Mouse (Mus musculus) spleen, postnatal 10 days (tissue): ENCODE data around the gene Selenok.

ENCODE experiments used
- DNase-seq, 2 experiments: peaks; one replicate each; pipeline ENCODE4 v3.0.0; 2021 to 2022; ENCODE audit warnings: low spot score in 2 of 2

Selenok gene

DNA sequence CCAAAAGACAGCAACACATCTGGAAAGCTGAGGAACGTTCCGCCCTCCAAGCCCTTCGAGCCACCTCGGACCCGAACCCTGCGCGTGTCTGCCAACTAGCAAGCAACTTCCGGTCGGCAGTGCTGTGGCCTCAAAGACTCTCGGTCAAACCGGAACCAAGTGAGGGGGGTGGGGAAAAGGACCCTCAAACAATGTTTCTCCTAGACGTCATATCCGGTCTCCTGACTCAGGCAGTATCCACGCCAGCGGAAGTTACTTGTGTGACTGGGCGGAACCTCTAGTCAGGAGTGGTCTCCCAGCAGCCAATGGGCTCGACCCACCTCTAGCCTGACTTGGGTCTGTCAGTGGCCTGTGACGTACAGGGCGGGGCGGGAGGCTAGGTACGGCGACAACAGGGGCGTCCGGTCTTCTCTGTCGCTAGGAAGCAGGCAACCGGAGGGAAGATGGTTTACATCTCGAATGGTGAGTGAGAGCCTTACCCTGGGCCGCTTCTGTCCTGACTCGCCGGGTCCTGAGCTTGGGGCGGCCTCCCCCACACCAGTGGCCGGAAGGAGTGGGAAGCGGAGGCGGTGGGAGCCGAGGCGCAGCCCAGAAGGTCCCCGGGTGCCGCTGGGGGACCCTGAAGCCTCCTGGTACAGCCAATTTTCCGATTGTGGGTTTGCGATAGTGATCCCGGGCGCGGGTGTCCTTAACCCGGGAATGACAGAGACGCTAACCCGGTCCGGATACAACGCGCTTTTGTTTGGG lies at the start of gene Selenok:
Gene Selenok (plus strand): TSS at position 234 of the 747 bp plus-strand sequence.
- peak; percentile 82 to 95 for DNase-seq

DNA sequence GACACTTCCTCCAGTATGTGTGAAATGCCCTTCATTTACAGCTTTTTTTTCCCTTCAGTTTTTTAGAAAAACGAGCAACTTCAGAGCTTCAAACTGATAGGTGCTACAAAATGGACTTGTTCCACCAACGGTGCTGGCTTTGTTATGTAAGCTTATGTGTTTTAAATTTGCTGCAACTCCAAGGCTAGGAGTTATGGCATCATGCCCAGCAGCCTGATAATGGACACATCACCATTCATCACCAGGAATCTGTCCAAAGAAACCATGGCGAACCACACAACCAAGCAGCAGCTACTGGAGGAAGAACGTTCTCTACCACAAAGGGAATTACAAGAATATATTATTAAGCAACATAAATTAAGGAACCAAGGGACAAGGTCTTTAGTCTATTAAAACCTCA lies 39.1 kb upstream of the Selenok start:
- no peak for DNase-seq

DNA sequence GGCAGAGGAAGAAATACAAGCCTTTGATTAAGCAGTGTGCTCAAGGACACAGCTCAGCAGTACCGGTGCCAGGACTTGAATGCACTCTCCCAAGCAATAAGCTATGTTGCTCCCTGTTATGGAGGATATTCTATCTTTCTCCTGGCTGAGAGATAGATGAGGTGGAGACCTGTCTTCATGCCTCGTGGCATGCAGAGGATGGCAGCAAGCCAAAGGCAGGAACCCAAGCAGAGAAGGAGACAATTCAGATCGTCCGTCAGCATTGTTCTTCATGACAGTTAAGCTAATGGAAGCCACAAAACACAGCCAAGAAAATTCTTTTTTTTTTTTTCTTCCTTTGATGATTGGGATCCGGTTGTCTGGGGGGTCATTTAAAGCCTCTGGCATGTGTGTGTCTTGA lies 32.6 kb upstream of the Selenok start:
- no peak for DNase-seq

DNA sequence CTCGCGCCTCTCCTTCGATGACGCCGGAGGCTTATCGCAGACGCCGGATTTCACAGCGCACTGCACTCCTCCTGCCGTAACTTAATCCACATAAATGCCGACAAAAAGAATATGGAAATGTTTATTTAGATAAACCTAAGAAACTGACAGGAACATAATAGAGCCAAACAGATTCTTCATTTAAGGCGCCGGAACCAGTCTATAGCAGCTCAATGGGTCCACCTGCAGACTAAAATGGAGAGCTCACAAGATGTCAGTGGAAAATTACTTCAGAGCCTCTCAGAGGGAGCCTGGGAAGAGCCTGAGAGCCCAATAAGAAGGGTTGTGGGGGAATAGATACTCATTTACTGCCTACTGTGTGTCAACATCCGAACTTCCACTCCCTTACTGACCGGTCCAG lies 30.6 kb upstream of the Selenok start:
- DNase-seq, result no peak

DNA sequence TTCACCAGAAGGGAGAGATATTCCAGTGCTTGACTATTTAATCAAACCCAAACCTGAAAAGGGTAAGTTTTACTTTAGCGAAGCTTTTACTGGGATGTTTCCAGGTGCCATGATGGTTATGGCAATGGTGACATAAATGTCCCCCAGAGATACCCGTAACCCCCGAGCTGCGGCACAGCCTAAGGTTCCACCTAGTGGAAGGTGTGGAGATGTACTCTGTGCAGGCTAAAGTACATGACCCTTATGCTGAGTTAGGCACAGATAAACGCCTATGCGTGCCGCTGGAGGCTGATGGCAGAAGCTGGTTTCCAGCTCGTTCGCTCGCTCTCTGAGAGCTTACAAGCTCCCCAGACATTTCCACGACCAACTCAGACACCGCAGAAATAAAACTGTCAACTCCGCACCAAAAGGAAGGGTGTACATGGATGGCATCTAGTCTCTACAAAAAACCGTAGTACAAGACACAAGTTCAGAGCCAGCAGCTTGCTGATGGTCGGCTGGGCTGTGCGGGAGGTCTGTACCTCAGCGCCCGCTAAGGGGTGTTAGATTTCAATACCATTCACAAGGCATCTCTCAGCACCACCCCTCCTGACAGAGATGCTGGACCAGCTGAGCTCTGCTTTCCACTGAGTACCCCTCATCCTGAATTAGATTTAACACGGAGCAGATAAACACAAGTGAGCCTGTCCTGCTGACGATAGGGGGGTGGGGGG lies 28.4 kb upstream of the Selenok start:
- DNase-seq, result no peak

DNA sequence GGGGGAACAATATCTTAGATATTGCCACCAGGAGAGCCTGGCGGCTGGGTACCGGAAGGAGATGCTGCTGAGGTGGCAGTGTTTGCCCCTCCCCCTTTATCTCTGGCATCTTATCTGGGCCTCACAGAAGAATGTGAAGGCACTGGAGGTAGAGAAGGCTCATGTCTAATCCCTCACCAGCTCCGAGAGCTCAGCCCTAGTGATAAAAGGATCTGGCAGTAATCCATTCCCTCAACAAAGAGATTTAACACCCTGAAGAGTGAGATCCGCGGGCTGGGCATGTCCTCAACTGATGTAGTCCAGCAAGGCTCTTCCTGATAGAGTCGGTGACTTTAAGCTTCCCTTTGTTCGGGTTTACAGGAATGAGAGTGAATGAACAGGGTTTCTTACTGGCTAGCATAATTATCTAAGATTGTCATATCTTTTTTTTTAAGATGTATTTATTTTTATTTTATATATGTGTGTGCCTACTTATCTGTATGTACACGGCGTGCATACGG lies 27.7 kb upstream of the Selenok start:
- DNase-seq, result no peak

DNA sequence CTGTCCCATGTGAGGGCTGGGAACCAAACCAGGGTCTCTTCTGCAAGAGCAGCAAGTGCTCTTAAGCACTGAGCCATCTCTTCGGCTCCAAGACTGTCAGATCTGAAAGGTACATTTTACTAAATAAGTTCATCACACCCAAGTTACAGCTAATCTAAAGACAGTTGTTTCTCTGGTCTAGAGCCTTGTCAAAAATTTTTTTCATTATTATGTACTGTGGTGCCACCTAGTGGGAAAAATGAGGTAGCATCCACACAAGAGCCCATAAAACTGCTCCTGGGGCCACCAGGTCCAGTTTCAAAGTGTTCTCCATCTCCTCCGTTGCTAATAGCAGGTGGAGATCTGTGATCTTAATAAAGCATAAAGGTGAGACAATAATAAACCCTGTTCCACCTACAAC lies 27.2 kb upstream of the Selenok start:
- peak in 1 of 2 experiments; percentile 33 for DNase-seq

DNA sequence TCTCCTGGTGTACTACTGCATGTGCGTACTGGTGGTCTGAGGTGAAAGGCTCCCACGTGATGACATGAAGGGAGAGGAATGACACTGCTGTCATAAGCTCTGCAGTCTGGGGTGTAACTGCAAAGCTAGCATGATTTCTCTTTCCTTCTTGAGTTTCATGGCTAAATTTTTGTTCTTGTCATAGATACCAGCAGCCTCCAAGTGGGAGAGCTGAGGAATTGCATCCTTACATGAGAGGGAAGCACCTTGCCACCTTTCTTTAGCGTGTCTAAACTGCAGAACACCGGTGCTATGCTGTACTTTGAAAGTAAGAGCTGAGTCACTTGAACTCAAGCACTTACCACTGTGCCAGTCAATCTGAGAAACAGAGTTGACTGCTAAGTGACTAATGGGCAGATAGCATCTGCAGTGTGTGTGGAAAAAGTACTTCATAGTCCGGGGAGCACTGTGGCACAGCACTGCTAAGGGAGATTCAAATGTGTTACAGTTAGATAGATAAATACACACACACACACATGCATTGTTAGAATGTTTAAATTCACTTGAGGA lies 21.3 kb upstream of the Selenok start:
- DNase-seq, result no peak

DNA sequence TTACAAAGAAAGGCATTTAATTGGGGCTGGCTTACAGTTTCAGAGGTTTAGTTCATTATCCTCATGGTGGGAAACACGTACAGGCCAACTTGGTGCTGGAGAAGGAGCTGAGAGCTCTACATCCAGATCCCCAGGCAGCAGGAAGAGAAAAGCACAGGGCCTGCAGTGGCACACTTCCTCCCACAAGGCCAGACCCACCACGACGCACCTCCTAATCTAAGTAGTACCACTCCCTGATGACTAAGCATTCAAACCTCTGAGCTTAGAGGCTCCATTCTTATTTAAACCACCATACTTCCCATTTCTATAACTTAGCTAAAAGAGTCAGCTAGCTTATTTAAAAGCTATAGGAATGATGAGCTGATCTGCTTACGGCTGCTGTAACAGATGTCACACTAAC lies 17.3 kb upstream of the Selenok start:
- DNase-seq, result no peak

DNA sequence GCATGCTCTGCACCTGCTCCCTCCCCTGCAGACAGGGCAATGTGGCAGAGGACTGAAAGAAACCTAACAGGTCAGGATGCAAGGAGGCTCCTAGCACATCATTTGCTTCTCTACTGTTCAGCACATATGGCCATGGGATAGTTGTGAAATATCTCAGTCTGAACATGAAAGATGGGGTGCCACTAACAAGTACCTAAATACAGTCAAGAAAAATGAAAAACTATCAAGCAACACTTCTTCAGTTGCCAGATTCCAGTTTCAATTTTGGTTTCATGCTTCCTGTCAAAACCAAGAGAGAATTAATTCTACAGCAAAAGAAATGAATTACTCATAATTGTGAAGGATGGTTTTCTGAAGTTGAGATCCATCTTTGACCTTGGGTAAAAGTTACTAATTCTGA lies 10.7 kb upstream of the Selenok start:
- DNase-seq, result no peak

DNA sequence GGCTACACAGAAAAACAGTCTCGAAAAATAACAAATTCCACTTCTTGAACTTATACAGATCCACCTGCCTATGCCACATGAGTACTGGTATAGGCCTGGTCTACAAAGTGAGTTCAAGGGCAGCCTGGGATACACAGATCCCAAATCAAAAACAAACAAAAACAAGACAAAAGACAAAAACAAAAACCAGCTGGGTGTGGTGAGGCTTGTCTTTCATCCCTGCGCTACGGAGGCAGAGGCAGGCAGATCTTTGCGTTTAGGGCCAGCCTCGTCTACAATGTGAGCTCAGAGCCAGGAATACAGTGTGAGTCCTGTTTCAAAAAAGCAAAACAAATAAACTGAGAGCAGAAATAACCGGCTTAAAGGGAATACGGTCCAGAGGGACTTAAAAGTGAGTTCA lies 497 bp upstream of the Selenok start:
- DNase-seq, result no peak

DNA sequence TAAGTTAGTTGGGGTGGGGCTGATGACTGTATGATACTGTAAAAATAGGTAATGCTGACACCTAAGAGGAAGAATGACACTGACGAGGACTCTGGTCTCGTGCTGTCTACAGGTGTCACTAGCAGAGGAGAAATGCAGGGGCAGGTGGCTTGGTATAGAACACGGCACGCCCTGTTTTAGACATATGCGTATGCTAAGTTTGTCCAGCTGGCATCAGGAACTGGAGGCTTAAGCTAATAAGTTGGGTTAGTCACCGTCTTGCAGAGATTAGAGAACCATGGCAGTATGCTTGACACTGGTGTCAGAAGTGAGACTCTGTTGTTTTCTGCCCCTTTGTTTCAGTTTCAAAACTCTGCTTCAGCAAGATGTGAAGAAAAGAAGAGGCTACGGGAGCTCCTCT lies 3.3 kb downstream of the Selenok start:
- DNase-seq, result no peak

DNA sequence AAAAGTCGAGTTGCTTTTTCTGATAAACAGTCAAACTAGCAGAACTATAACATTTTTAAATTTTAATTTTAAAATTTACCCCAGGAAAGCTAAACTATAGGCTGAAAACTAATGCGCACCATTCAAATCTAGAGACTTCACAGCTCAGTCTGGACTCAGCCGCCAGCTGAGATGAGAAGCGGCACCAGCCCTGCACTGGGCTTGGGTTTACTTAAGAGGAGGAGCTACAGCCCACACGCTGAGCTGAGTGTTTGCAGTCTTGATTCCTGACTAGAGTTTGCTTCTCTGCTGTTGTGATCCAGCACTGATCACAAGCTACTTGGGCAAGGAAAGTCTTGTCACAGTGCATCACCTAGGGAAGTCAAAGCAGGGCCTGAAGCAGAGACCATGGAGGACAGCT lies 3.9 kb downstream of the Selenok start:
- no peak for DNase-seq

DNA sequence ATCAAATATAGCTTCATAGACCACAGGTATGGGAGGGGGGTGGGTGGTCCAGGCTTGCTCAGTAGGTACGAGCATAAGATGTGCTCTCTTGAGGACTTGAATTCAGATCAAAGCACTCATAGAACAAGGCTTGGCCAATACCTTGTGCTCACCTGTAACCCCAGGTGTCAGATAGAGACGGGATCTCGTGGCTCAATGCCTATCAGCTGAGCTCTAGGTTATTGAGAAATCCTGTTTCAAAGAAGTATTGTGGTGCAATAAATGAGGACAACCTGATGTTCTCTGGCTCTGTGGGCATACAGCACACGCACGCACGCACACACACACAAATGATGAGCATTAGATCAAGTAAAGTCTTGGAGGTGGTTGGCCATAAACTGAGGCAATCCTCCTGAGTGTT lies 8.8 kb downstream of the Selenok start:
- no peak for DNase-seq

DNA sequence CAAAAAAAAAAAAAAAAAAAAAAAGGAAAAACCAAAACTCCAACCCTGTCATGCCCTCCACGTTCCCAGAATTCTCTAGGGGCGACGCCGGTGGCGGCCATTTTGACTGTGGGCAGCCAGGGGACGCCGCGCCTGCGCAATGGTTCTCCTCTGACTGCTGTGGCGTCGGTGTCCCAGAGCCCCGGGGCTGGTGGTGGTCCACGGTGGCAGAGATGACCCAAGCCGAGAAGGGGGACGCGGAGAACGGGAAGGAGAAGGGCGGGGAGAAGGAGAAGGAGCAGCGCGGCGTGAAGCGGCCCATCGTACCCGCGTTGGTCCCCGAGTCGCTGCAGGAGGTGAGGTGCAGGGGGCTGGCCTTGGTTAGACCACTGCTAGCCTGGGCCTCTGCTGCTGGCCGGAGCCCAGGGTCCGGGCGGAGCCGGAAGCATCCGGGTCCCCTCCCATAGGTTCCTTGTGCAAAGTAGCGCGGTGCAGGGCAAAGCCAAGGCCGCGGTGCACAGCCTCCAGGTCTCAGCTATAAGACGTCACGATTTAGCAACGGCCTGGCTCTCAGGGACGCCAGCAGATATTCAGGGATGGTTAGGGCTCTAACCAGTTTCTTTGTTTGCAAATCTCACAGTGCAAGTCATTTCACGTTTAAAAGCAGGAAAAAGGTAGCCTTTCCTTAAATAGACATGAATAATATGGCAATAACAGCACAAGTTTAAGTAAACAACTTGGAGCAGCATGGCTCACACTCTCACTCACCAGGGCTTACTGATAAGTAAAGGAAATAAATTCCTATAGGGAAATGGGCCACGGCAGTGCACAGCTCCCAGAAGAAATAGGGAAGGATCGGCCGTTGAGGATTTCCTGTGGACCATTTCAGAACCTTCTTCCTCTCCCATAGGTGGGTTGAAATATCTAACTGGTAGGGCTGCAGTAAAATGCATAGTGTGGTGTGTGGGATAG lies 10.4 kb downstream of the Selenok start, which contains the start of gene Actr8:
Gene Actr8 (plus strand): TSS at position 84 of the 951 bp plus-strand sequence.
- peak; percentile 87 to 91 for DNase-seq

DNA sequence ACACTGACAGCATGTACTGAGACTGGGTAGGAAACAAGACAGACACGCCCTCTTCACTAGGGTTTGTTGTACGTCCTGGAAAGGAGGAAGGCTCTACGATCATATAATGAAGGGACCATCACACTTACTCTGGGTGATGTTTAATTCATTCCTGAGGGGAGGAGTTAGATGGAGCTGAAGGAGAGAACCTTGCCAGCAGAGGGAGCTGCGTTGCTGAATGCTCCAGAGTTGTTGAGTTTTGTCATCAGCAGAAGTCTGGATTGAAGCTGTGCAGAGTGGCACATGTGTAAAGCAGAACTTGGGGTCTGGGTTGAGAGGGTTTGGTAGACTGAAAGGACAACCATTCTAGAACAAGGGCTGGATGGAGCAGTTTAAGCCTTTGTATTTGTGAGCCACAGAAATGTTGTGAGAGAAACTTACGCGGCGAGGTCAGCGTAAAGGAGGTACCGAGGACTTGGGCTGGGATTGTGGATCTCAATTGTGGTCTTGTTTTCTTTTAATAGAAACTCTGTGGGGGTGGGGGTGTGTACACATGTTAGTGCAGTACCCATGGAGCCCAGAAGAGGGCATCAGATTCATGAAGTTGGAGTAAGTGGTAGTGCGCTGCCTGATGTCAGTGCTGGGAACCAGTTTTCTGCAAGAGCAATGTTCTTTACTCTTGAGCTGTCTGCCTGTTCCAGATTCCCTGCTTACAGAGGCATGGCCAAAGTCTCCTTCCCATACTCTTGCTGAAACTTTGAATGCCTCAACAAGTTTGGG lies 12.5 kb downstream of the Selenok start:
- DNase-seq, result peak in 1 of 2 experiments; percentile 61

DNA sequence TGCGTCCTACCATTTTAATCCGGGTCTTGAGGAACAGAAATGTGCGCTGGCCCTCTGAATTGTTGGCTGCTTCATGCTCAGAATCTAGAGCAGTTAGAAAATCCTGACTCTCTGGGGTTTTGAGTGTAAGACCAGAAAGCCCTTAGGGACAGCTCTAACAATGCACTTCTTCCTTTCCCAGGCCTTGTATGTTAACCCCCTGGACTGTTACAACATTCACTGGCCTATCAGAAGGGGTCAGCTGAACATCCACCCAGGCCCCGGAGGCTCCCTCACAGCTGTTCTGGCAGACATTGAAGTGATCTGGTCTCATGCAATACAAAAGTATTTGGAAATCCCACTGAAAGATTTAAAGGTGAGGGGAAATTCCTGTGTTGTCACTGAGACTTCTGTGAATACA lies 18.0 kb downstream of the Selenok start:
- DNase-seq, result no peak

DNA sequence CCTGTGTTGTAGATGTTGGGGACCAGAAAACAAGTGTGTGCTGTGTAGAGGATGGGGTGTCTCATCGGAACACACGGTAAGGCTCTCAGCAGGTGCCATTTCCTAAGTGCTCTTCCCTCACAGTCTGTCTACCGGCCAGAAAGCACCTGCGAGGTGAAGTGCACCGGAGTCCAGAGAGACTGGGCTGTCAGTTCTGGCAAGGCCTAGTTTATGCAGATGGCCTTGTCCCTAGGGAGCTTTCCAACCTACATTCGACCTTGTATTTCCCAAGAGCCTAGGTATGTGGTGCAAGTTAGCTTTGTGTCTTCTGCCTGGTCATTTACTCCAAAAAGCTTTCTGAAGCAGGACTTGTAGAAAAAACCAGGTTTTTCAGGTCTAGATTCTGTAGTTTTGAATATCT lies 19.2 kb downstream of the Selenok start:
- DNase-seq, result no peak

DNA sequence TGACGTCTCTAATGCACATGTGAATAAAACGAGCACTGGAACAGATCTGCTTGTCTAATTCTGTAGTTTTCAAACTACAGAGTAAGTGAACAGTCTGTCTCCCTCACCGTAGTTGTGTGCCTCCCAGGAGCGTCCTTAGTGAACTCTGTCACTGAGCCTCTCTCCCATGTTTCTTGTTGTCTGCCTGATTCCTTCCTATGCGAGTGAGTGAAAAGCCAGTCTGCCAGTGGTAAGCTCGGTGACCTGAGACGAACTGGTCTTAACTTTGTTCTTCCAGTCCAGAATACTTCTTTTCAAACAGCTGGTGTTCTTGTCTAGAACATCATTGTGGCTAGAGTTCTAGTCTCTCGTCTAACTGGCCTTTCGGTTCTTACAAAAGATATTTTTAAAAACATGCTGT lies 19.6 kb downstream of the Selenok start:
- no peak for DNase-seq

DNA sequence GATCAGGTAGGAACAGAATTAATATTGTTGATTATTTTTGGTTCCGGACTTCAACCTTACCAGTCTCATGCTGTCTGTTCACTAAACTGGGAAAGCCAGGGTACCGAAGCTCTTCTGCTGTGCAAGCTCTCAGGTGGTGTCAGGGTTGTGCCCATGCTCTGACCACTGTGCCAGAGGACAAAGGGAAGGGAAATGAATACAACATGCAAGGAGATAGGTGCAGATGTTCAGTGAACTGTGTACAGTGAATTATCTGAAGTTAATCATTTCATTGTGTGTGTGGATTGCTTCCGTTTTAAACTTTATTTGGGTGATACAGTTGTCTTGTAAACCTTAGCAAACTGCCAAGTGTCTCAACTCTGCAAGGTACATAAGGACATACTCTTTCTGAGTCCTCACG lies 20.2 kb downstream of the Selenok start:
- DNase-seq, result no peak

DNA sequence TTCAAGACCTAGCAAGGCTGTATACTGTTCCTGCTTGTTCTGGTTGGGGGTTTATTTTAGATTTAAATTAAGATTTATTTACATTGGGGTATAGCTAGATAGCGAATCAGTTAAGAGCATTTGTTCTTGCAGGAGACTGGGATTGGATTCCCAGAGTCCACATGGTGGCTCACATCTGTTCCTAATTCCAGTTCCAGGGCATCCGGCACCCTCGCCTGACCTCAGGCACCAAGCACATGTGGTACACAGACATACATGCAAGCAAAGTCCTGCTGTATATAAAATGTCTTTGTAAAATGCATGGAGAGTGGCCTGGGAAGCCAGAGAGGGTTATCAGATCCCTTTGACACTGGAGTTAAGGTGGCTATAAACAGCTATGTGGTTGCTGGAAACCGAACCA lies 26.9 kb downstream of the Selenok start:
- no peak for DNase-seq
